Mouse (Mus musculus) kidney, adult 2 months (tissue): ENCODE results near the gene Tcl1b3.
"Not testable (repeated sequence)": the region's sequence is repeated elsewhere in the genome, so short reads cannot be mapped to it uniquely, and the experiment has no call there.

Experiments used
- CTCF ChIP-seq: fragments of 200-500 bp; conservative IDR thresholded peaks from 2 replicates; pipeline ENCODE4 v1.5.1; 2011; ENCODE audit warnings: low read depth, mild to moderate bottlenecking, control low read depth, low read length, moderate library complexity, mixed read lengths; ENCODE audit not compliant: insufficient read depth, insufficient read length
- POLR2A ChIP-seq: fragments of 200-500 bp; IDR thresholded peaks from one replicate; pipeline ENCODE4 v1.6.1; 2011; ENCODE audit warnings: low read depth, low read length, control low read depth

GRCm38 (mm10) chr12:105188980-105189379 lies 1.9 kb upstream of the Tcl1b3 start:
- TF ChIP-seq CTCF, POLR2A: not testable (repeated sequence)
